Mouse (Mus musculus) G1E (cell line): ENCODE data around the gene Rnpepl1. TPM values are rescaled to one million over a fixed set of nuclear protein-coding genes. Genes with fewer than 3 reads are reported as not detected.

Source experiments
- ATAC-seq: 2 replicates; pipeline ENCODE4 v1.8.0; 2016; ENCODE audit warnings: mild to moderate bottlenecking; ENCODE audit not compliant: insufficient number of reproducible peaks, poor library complexity, low FRiP score, severe bottlenecking; ENCODE audit errors: extremely low read depth
- DNase-seq: peaks from one replicate; pipeline ENCODE4 v3.0.0; 2012; ENCODE audit warnings: low spot score
- H3K27me3 ChIP-seq: 2 replicates; pipeline ENCODE4 v1.6.1; 2012; ENCODE audit warnings: mild to moderate bottlenecking, low read length, inconsistent platforms; ENCODE audit not compliant: insufficient read depth
- H3K36me3 ChIP-seq: replicated peaks from 2 replicates; pipeline ENCODE3; 2012; ENCODE audit warnings: mild to moderate bottlenecking, inconsistent platforms
- H3K4me1 ChIP-seq: 2 replicates; pipeline ENCODE4 v1.6.1; 2012; ENCODE audit warnings: low read depth, low read length, inconsistent platforms, mixed read lengths; ENCODE audit not compliant: insufficient read depth
- H3K4me3 ChIP-seq: 2 replicates; pipeline ENCODE4 v1.5.1; 2012; ENCODE audit warnings: low read depth, mild to moderate bottlenecking, inconsistent platforms, low read length, moderate library complexity, mixed read lengths
- H3K9me3 ChIP-seq: replicated peaks from 2 replicates; pipeline ENCODE4 v1.6.1; 2012; ENCODE audit warnings: inconsistent platforms
- CTCF ChIP-seq: IDR thresholded peaks from 2 replicates; pipeline ENCODE4 v1.5.1; 2012; ENCODE audit warnings: low read depth, low read length, inconsistent platforms, mixed read lengths
- GATA1 ChIP-seq: IDR thresholded peaks from 2 replicates; pipeline ENCODE4 v1.6.1; 2012; ENCODE audit warnings: borderline replicate concordance, low read length, inconsistent platforms, mixed read lengths
- GATA2 ChIP-seq: IDR thresholded peaks from 2 replicates; pipeline ENCODE4 v1.6.1; 2012; ENCODE audit warnings: low read depth, low read length, inconsistent platforms, borderline replicate concordance
- POLR2AphosphoS5 ChIP-seq: IDR thresholded peaks from 2 replicates; pipeline ENCODE4 v1.6.1; 2012; ENCODE audit warnings: low read depth, low read length, inconsistent platforms; ENCODE audit not compliant: insufficient replicate concordance
- TAL1 ChIP-seq: conservative IDR thresholded peaks from 2 replicates; pipeline ENCODE4 v1.6.1; 2012; ENCODE audit warnings: low read depth, low read length, inconsistent platforms, mixed read lengths
- polyA plus RNA-seq: library from polyadenylated mRNA; stranded (reverse); fragments of >175 nt; gene quantifications from 2 replicates; pipeline ENCODE4 v1.2.3, GENCODE M21; 2012
- total RNA-seq, 2 experiments: library from RNA; stranded (forward) in 1 of 2; stranded (reverse) in 1 of 2; fragments of 200-1000 nt in 1 of 2; fragments of >200 nt in 1 of 2; fragmentation: Nextera tagmentation in 1 of 2; gene quantifications; 2 replicates each; pipeline ENCODE4 v1.2.3; 2014 to 2017

Gene Rnpepl1
- total and polyA plus RNA-seq, 3 experiments: 18.8 to 196 (median 37.2) TPM

GRCm38 (mm10) chr1:92881982-92882381 lies 28.6 kb upstream of the Rnpepl1 start:
- TF ChIP-seq GATA2 (no peak), TAL1 (no peak), CTCF (no peak), GATA1 (no peak), POLR2AphosphoS5 (no peak)
- no peak for DNase-seq
- no peaks in the 10 kb centered on the region for H3K9me3 ChIP-seq
- no peak for ATAC-seq
- H3K36me3 ChIP-seq: no peaks in the 10 kb centered on the region
- no peak overlapping the region for H3K4me3 ChIP-seq
- peaks cover 7% of the 10 kb centered on the region; the same call in 1 of the 2 replicates for H3K27me3 ChIP-seq
- no peaks in the 10 kb centered on the region for H3K4me1 ChIP-seq

GRCm38 (mm10) chr1:92888901-92889655 lies 21.5 kb upstream of the Rnpepl1 start:
- Histone ChIP-seq H3K4me1 (no peaks in the 10 kb centered on the region), H3K27me3 (peaks cover 4% of the 10 kb centered on the region; the same call in 1 of the 2 replicates), H3K36me3 (no peaks in the 10 kb centered on the region), H3K9me3 (no peaks in the 10 kb centered on the region), H3K4me3 (no peak overlapping the region)
- DNase-seq (no peak), ATAC-seq (no peak)
- TF ChIP-seq GATA1: no peak

GRCm38 (mm10) chr1:92892791-92893190 lies 17.8 kb upstream of the Rnpepl1 start:
- peaks cover 6% of the 10 kb centered on the region; the same call in 1 of the 2 replicates for H3K4me1 ChIP-seq
- peaks cover 23% of the 10 kb centered on the region for H3K27me3 ChIP-seq
- no peak overlapping the region for H3K4me3 ChIP-seq
- H3K36me3 ChIP-seq: no peaks in the 10 kb centered on the region
- TF ChIP-seq TAL1 (no peak), CTCF (no peak), POLR2AphosphoS5 (no peak), GATA2 (no peak), GATA1 (no peak)
- ATAC-seq (no peak), DNase-seq (no peak)
- H3K9me3 ChIP-seq: no peaks in the 10 kb centered on the region

- Histone ChIP-seq H3K27me3 (peaks cover 27% of the 10 kb centered on the region), H3K4me3 (no peak overlapping the region), H3K9me3 (no peaks in the 10 kb centered on the region), H3K36me3 (no peaks in the 10 kb centered on the region), H3K4me1 (peaks cover 6% of the 10 kb centered on the region; the same call in 1 of the 2 replicates)
- ATAC-seq: no peak
- TF ChIP-seq GATA2 (no peak), CTCF (no peak), GATA1 (no peak), TAL1 (no peak), POLR2AphosphoS5 (no peak)
- no peak for DNase-seq
Observed at GRCm38 (mm10) chr1:92893896-92894295, 16.7 kb upstream of the Rnpepl1 start.

- no peaks in the 10 kb centered on the region for H3K36me3 ChIP-seq
- H3K27me3 ChIP-seq: peaks cover 36% of the 10 kb centered on the region
- TF ChIP-seq GATA2 (no peak), CTCF (peak; percentile 96)
- peaks cover 6% of the 10 kb centered on the region; the same call in 1 of the 2 replicates for H3K4me1 ChIP-seq
- ATAC-seq (peak; percentile 73), DNase-seq (peak; percentile 77)
- H3K9me3 ChIP-seq: no peaks in the 10 kb centered on the region
- H3K4me3 ChIP-seq: no peak overlapping the region
Observed at GRCm38 (mm10) chr1:92895089-92895488, 15.5 kb upstream of the Rnpepl1 start.

- TF ChIP-seq POLR2AphosphoS5 (no peak), GATA1 (no peak), GATA2 (no peak), TAL1 (no peak), CTCF (no peak)
- H3K9me3 ChIP-seq: no peaks in the 10 kb centered on the region
- DNase-seq: no peak
Observed at GRCm38 (mm10) chr1:92902786-92903185, 7.8 kb upstream of the Rnpepl1 start, which contains the start of gene Ankmy1. Ankmy1 (minus strand) TSS chr1:92902906.

GRCm38 (mm10) chr1:92903627-92904026 lies 7.0 kb upstream of the Rnpepl1 start:
- no peaks in the 10 kb centered on the region for H3K9me3 ChIP-seq
- H3K4me1 ChIP-seq: peaks cover 33% of the 10 kb centered on the region
- ATAC-seq (no peak), DNase-seq (no peak)
- TF ChIP-seq POLR2AphosphoS5: no peak
- TF ChIP-seq GATA2: no peak
- TF ChIP-seq TAL1: no peak
- no peak for TF ChIP-seq GATA1
- TF ChIP-seq CTCF: no peak
- H3K36me3 ChIP-seq: peaks cover 14% of the 10 kb centered on the region
- H3K27me3 ChIP-seq: peaks cover 36% of the 10 kb centered on the region
- H3K4me3 ChIP-seq: no peak overlapping the region

More at GRCm38 (mm10) chr1:92902786-92903185, 7.8 kb upstream of the Rnpepl1 start, which contains the start of gene Ankmy1:
- Histone ChIP-seq H3K4me3 (no peak within 1 kb of the TSS), H3K4me1 (peaks cover 24% of the 10 kb centered on the region), H3K36me3 (peaks cover 13% of the 10 kb centered on the region), H3K27me3 (peaks cover 41% of the 10 kb centered on the region)
- no peak for ATAC-seq
